Mouse (Mus musculus): ENCODE measurements around the gene Mettl21e. TPM values are rescaled to one million over a fixed set of nuclear protein-coding genes. Genes with fewer than 3 reads are reported as not detected.
"Not testable (repeated sequence)": the region's sequence is repeated elsewhere in the genome, so short reads cannot be mapped to it uniquely, and the experiment has no call there.

The Mettl21e gene
- under 1 TPM in 1 of 2 experiments, not detected in 1; 0.14 TPM for total RNA-seq (2021)

GRCm38 (mm10) chr1:44218876-44219275 is at the start of gene Mettl21e:
Mettl21e (minus strand) TSS chr1:44218961.
- peak; percentile 36 to 40 for DNase-seq
- intact Hi-C loops (cut with DNase I), result no loop called here

GRCm38 (mm10) chr1:44240440-44240839 is 21.7 kb upstream of the Mettl21e start:
- intact Hi-C loops (cut with DNase I); DNase-seq: not testable (repeated sequence)

- intact Hi-C loops (cut with DNase I), result no loop called here
- no peak for DNase-seq
Observed at GRCm38 (mm10) chr1:44239969-44240368, 21.2 kb upstream of the Mettl21e start.

- intact Hi-C loops (cut with DNase I), result no loop called here
- DNase-seq, result no peak
Observed at GRCm38 (mm10) chr1:44237305-44237704, 18.5 kb upstream of the Mettl21e start.

- intact Hi-C loops (cut with DNase I), result no loop called here
- no peak for DNase-seq
Observed at GRCm38 (mm10) chr1:44235311-44235710, 16.6 kb upstream of the Mettl21e start.

- intact Hi-C loops (cut with DNase I); DNase-seq: not testable (repeated sequence)
Observed at GRCm38 (mm10) chr1:44234531-44234930, 15.8 kb upstream of the Mettl21e start.

- intact Hi-C loops (cut with DNase I), result loop anchor here (2.0 to 5.0 kb wide), 3 partner anchors 512 to 1538 kb away; no protein-coding TSS in a partner anchor
- peak; percentile 22 for DNase-seq
Observed at GRCm38 (mm10) chr1:44229044-44229443, 10.3 kb upstream of the Mettl21e start.

GRCm38 (mm10) chr1:44217118-44217517 is 1.6 kb downstream of the Mettl21e start:
- no peak for DNase-seq
- intact Hi-C loops (cut with DNase I), result no loop called here

GRCm38 (mm10) chr1:44216352-44217116 is 2.2 kb downstream of the Mettl21e start:
- DNase-seq, result peak; percentile 44 to 48
- intact Hi-C loops (cut with DNase I), result no loop called here

GRCm38 (mm10) chr1:44214443-44214842 is 4.3 kb downstream of the Mettl21e start:
- intact Hi-C loops (cut with DNase I), result no loop called here
- DNase-seq, result no peak

- no peak for DNase-seq
- intact Hi-C loops (cut with DNase I), result no loop called here
Observed at GRCm38 (mm10) chr1:44202876-44203275, 15.9 kb downstream of the Mettl21e start.

- intact Hi-C loops (cut with DNase I), result no loop called here
- peak; percentile 12 to 37 for DNase-seq
Observed at GRCm38 (mm10) chr1:44198273-44199171, 20.2 kb downstream of the Mettl21e start.

- DNase-seq, result no peak
- intact Hi-C loops (cut with DNase I), result no loop called here
Observed at GRCm38 (mm10) chr1:44186396-44186795, 32.4 kb downstream of the Mettl21e start.

- DNase-seq, result no peak
- intact Hi-C loops (cut with DNase I), result no loop called here
Observed at GRCm38 (mm10) chr1:44178086-44178485, 40.7 kb downstream of the Mettl21e start.

- DNase-seq, result no peak
- intact Hi-C loops (cut with DNase I), result no loop called here
Observed at GRCm38 (mm10) chr1:44173903-44174302, 44.9 kb downstream of the Mettl21e start.

- intact Hi-C loops (cut with DNase I), result no loop called here
- no peak for DNase-seq
Observed at GRCm38 (mm10) chr1:44172656-44173055, 46.1 kb downstream of the Mettl21e start.

- DNase-seq, result no peak
- intact Hi-C loops (cut with DNase I), result no loop called here
Observed at GRCm38 (mm10) chr1:44167859-44168383, 50.8 kb downstream of the Mettl21e start.

- no peak for DNase-seq
- intact Hi-C loops (cut with DNase I), result no loop called here
Observed at GRCm38 (mm10) chr1:44162389-44162788, 56.4 kb downstream of the Mettl21e start.

- no peak for DNase-seq
- intact Hi-C loops (cut with DNase I), result no loop called here
Observed at GRCm38 (mm10) chr1:44161818-44162217, 56.9 kb downstream of the Mettl21e start.

GRCm38 (mm10) chr1:44158317-44158716 is 60.4 kb downstream of the Mettl21e start:
- DNase-seq, result no peak
- intact Hi-C loops (cut with DNase I), result no loop called here

GRCm38 (mm10) chr1:44155287-44155686 is 63.5 kb downstream of the Mettl21e start:
- DNase-seq, result no peak
- intact Hi-C loops (cut with DNase I), result no loop called here
